Mouse (Mus musculus) adrenal gland, postnatal 4 days (tissue): ENCODE results near the gene Stxbp5. TPM values are rescaled to one million over a fixed set of nuclear protein-coding genes. Genes with fewer than 3 reads are reported as not detected.

Experiments
- DNase-seq, 2 experiments: peaks; one replicate each; pipeline ENCODE4 v3.0.0; 2021 to 2022; ENCODE audit warnings: low spot score in 2 of 2, mixed read lengths in 2 of 2
- total RNA-seq, 2 experiments: library from RNA; stranded (reverse); gene quantifications; 2 replicates each; pipeline ENCODE4 v1.2.3; 2021

Gene Stxbp5
- total RNA-seq, 2 experiments from 2014 or later: 28.9 to 33.1 TPM

- no peak for DNase-seq
These were observed 144.3 kb downstream of the Stxbp5 start for GRCm38 (mm10) chr10:9756546-9756945.

GRCm38 (mm10) chr10:9754893-9755541 lies 145.9 kb downstream of the Stxbp5 start:
- peak; percentile 12 to 37 for DNase-seq

GRCm38 (mm10) chr10:9733861-9734260 lies 167.0 kb downstream of the Stxbp5 start:
- DNase-seq: no peak

- DNase-seq: no peak
These were observed 168.7 kb downstream of the Stxbp5 start for GRCm38 (mm10) chr10:9732065-9732749.

GRCm38 (mm10) chr10:9722519-9723303 lies 178.2 kb downstream of the Stxbp5 start:
- DNase-seq: no peak

- no peak for DNase-seq
These were observed 180.9 kb downstream of the Stxbp5 start for GRCm38 (mm10) chr10:9720027-9720426.

GRCm38 (mm10) chr10:9718086-9718485 lies 182.8 kb downstream of the Stxbp5 start:
- no peak for DNase-seq

Other genes with a start within 250 kb of the Stxbp5 start
- 1 to 10 TPM; 7.1 to 7.3 TPM for gene Samd5, start 225.9 kb downstream of the Stxbp5 start, total RNA-seq